Mouse (Mus musculus): ENCODE measurements at regions not wholly inside any gene's neighbourhood (a gene's known extent, or its start where the extent isn't known, plus 50 kb on each side); places are given as distances from the start of the nearest gene placed in this dataset.

GRCm38 (mm10) chr8:25447900-25448299, 623.7 kb upstream of the Adam5 start:
- Histone ChIP-seq H3K27ac (ENCODE audit: insufficient read depth, low read depth) (no peak overlapping the region), H3K36me3 (replicated peaks in 1 of 2; ENCODE audit: control insufficient read depth in 1 of 2, insufficient read depth in 1 of 2, low read length in 1 of 2) (no peaks in the 10 kb centered on the region), H3K4me3 (replicated peaks in 1 of 3; ENCODE audit: low read depth in 2 of 3, low read length in 2 of 3, poor library complexity in 1 of 3) (no peak overlapping the region), H3K79me2 (replicated peaks; ENCODE audit: control insufficient read depth, extremely low read depth, insufficient read depth, poor library complexity, severe bottlenecking) (no peaks in the 10 kb centered on the region), H3K9me3 (replicated peaks; ENCODE audit: low read length) (no peaks in the 10 kb centered on the region), H3K4me1 (ENCODE audit: control insufficient read depth in 1 of 2, insufficient read depth in 2 of 2) (0 out of 4 replicates have a peak, but pooled peaks cover 0 to 7% of the 10 kb centered on the region in 2 experiments), H3K27me3 (replicated peaks) (peaks cover 6% of the 10 kb centered on the region), H3K9ac (ENCODE audit: insufficient read depth, low read depth) (no peak overlapping the region), H3K4me2 (ENCODE audit: insufficient read depth, low read depth, poor library complexity, severe bottlenecking) (no peak overlapping the region)
- dilution Hi-C loops (cut with MboI; ENCODE audit: extremely low pct_ligation_motif_present, extremely low pct_unique_long_range_greater_than_20kb, low sequenced_read_pairs): no loop called here
- no peak for TF ChIP-seq ZMIZ1 (IDR thresholded peaks at IDR 0.05; ENCODE audit: low read depth, low read length)
- TF ChIP-seq ZC3H11A (IDR thresholded peaks at IDR 0.05; ENCODE audit: low read depth, low read length): no peak
- TF ChIP-seq MXI1 (IDR thresholded peaks at IDR 0.05; ENCODE audit: low read depth, low read length): no peak
- TF ChIP-seq HCFC1 (IDR thresholded peaks at IDR 0.05; ENCODE audit: low read depth, low read length): no peak
- TF ChIP-seq TCF12 (IDR thresholded peaks at IDR 0.05; ENCODE audit: low read depth, low read length): no peak
- no peak for TF ChIP-seq MEF2A (IDR thresholded peaks at IDR 0.05; ENCODE audit: borderline replicate concordance, low read depth, low read length)
- no peak for TF ChIP-seq E2F4 (IDR thresholded peaks at IDR 0.05; ENCODE audit: insufficient replicate concordance, low read depth, low read length)
- no peak for TF ChIP-seq MAZ (IDR thresholded peaks at IDR 0.05; ENCODE audit: low read depth, low read length)
- TF ChIP-seq ZKSCAN1 (IDR thresholded peaks at IDR 0.05; ENCODE audit: borderline replicate concordance, low read depth, low read length): no peak
- TF ChIP-seq ETS1 (conservative IDR thresholded peaks at IDR 0.05; ENCODE audit: low read depth, low read length): no peak
- no peak for TF ChIP-seq JUN (IDR thresholded peaks at IDR 0.05; ENCODE audit: insufficient read depth, low read depth, low read length)
- no peak for TF ChIP-seq GABPA (IDR thresholded peaks at IDR 0.05; ENCODE audit: insufficient replicate concordance, low read depth, low read length)
- no peak for TF ChIP-seq CTCF (conservative IDR thresholded peaks at IDR 0.05 in 1 of 2, IDR thresholded peaks at IDR 0.05 in 1 of 2; ENCODE audit: low read depth in 2 of 2, low read length in 2 of 2)
- no peak for TF ChIP-seq RAD21 (IDR thresholded peaks at IDR 0.05; ENCODE audit: low read depth, low read length)
- TF ChIP-seq NRF1 (IDR thresholded peaks at IDR 0.05; ENCODE audit: low read depth, low read length): no peak
- no peak for TF ChIP-seq CHD1 (IDR thresholded peaks at IDR 0.05; ENCODE audit: low read depth, low read length)
- TF ChIP-seq TBP (conservative IDR thresholded peaks at IDR 0.05; ENCODE audit: low read depth, low read length): no peak
- TF ChIP-seq PAX5 (IDR thresholded peaks at IDR 0.05; ENCODE audit: low read length): no peak
- no peak for TF ChIP-seq SMC3 (IDR thresholded peaks at IDR 0.05; ENCODE audit: low read depth, low read length)
- in situ Hi-C loops (cut with MboI; ENCODE audit: low pct_ligation_motif_present, low pct_unique_long_range_greater_than_20kb, low sequenced_read_pairs): no loop called here
- peak; percentile 8 for DNase-seq (ENCODE audit: extremely low read depth)

- no peaks in the 10 kb centered on the region for H3K79me2 ChIP-seq (replicated peaks; ENCODE audit: control insufficient read depth, extremely low read depth, insufficient read depth, poor library complexity, severe bottlenecking)
- no peak overlapping the region for H3K27ac ChIP-seq (ENCODE audit: insufficient read depth, low read depth)
- H3K4me3 ChIP-seq (replicated peaks in 1 of 3; ENCODE audit: low read depth in 2 of 3, low read length in 2 of 3, poor library complexity in 1 of 3): no peak overlapping the region
- no peak overlapping the region for H3K9ac ChIP-seq (ENCODE audit: insufficient read depth, low read depth)
- 0 out of 4 replicates have a peak, but pooled peaks cover 0 to 7% of the 10 kb centered on the region in 2 experiments for H3K4me1 ChIP-seq (ENCODE audit: control insufficient read depth in 1 of 2, insufficient read depth in 2 of 2)
- DNase-seq (ENCODE audit: extremely low read depth): no peak
- H3K27me3 ChIP-seq (replicated peaks): peaks cover 8% of the 10 kb centered on the region
- no peaks in the 10 kb centered on the region for H3K9me3 ChIP-seq (replicated peaks; ENCODE audit: low read length)
- H3K4me2 ChIP-seq (ENCODE audit: insufficient read depth, low read depth, poor library complexity, severe bottlenecking): no peak overlapping the region
- TF ChIP-seq MYC (IDR thresholded peaks at IDR 0.05; ENCODE audit: low read depth, low read length) (no peak), USF2 (conservative IDR thresholded peaks at IDR 0.05; ENCODE audit: low read depth, low read length) (no peak), NELFE (IDR thresholded peaks at IDR 0.05; ENCODE audit: low read depth, low read length) (no peak), POLR2AphosphoS2 (IDR thresholded peaks at IDR 0.05; ENCODE audit: low read depth, low read length) (no peak), PAX5 (IDR thresholded peaks at IDR 0.05; ENCODE audit: low read length) (no peak), EP300 (IDR thresholded peaks at IDR 0.05; ENCODE audit: low read length) (no peak), RAD21 (IDR thresholded peaks at IDR 0.05; ENCODE audit: low read depth, low read length) (no peak), CTCF (conservative IDR thresholded peaks at IDR 0.05 in 1 of 2, IDR thresholded peaks at IDR 0.05 in 1 of 2; ENCODE audit: low read depth in 2 of 2, low read length in 2 of 2) (no peak), GABPA (IDR thresholded peaks at IDR 0.05; ENCODE audit: insufficient replicate concordance, low read depth, low read length) (no peak), MAFK (IDR thresholded peaks at IDR 0.05; ENCODE audit: insufficient replicate concordance, low read length) (no peak)
- in situ Hi-C loops (cut with MboI; ENCODE audit: low pct_ligation_motif_present, low pct_unique_long_range_greater_than_20kb, low sequenced_read_pairs) (no loop called here), dilution Hi-C loops (cut with MboI; ENCODE audit: extremely low pct_ligation_motif_present, extremely low pct_unique_long_range_greater_than_20kb, low sequenced_read_pairs) (no loop called here)
- H3K36me3 ChIP-seq (replicated peaks in 1 of 2; ENCODE audit: control insufficient read depth in 1 of 2, insufficient read depth in 1 of 2, low read length in 1 of 2): no peaks in the 10 kb centered on the region
Measured at GRCm38 (mm10) chr8:25445968-25446367, 621.8 kb upstream of the Adam5 start.
